Mouse (Mus musculus) cerebellum, adult 11-12 months (tissue): ENCODE measurements around the gene Tas2r135.

Experiments used
- DNase-seq: peaks from one replicate; pipeline ENCODE4 v3.0.0; 2022

Gene Tas2r135

GRCm38 (mm10) chr6:42374701-42375100 lies 30.5 kb upstream of the Tas2r135 start:
- DNase-seq = no peak

- DNase-seq = no peak
These were observed 30.1 kb upstream of the Tas2r135 start for GRCm38 (mm10) chr6:42375131-42375530.

GRCm38 (mm10) chr6:42376016-42376415 lies 29.2 kb upstream of the Tas2r135 start:
- DNase-seq = no peak

- DNase-seq = no peak
These were observed 28.7 kb upstream of the Tas2r135 start for GRCm38 (mm10) chr6:42376504-42377019.

GRCm38 (mm10) chr6:42377280-42377679 lies 28.0 kb upstream of the Tas2r135 start:
- DNase-seq = no peak

- DNase-seq = no peak
These were observed 25.7 kb upstream of the Tas2r135 start for GRCm38 (mm10) chr6:42379551-42379950.

GRCm38 (mm10) chr6:42380416-42381144 lies 24.7 kb upstream of the Tas2r135 start:
- DNase-seq = no peak

GRCm38 (mm10) chr6:42381221-42381620 lies 24.0 kb upstream of the Tas2r135 start:
- no peak for DNase-seq

- no peak for DNase-seq
These were observed 23.3 kb upstream of the Tas2r135 start for GRCm38 (mm10) chr6:42381916-42382381.

GRCm38 (mm10) chr6:42383360-42383759 lies 21.9 kb upstream of the Tas2r135 start:
- no peak for DNase-seq

- DNase-seq = no peak
These were observed 19.6 kb upstream of the Tas2r135 start for GRCm38 (mm10) chr6:42385635-42386034.

- no peak for DNase-seq
These were observed 13.4 kb upstream of the Tas2r135 start for GRCm38 (mm10) chr6:42391796-42392330.

- peak; percentile 26 for DNase-seq
These were observed 9.0 kb upstream of the Tas2r135 start for GRCm38 (mm10) chr6:42395960-42396809.

- DNase-seq = no peak
These were observed 8.1 kb upstream of the Tas2r135 start for GRCm38 (mm10) chr6:42397041-42397657.

GRCm38 (mm10) chr6:42398285-42398684 lies 6.9 kb upstream of the Tas2r135 start:
- DNase-seq = no peak

- DNase-seq = no peak
These were observed 6.2 kb upstream of the Tas2r135 start for GRCm38 (mm10) chr6:42398998-42399397.

- DNase-seq = no peak
These were observed 5.3 kb upstream of the Tas2r135 start, which contains the start of gene Tas2r143 for GRCm38 (mm10) chr6:42399938-42400337. Gene Tas2r143 (plus strand): TSS chr6:42400238.

GRCm38 (mm10) chr6:42419443-42419842 lies 14.2 kb downstream of the Tas2r135 start:
- no peak for DNase-seq

- no peak for DNase-seq
These were observed 16.2 kb downstream of the Tas2r135 start for GRCm38 (mm10) chr6:42421439-42421838.

GRCm38 (mm10) chr6:42424472-42424871 lies 19.2 kb downstream of the Tas2r135 start:
- DNase-seq = no peak

- DNase-seq = no peak
These were observed 21.1 kb downstream of the Tas2r135 start for GRCm38 (mm10) chr6:42426337-42426736.

GRCm38 (mm10) chr6:42433554-42433953 lies 28.3 kb downstream of the Tas2r135 start:
- no peak for DNase-seq

- DNase-seq = no peak
These were observed 29.2 kb downstream of the Tas2r135 start, which contains the start of gene Tas2r126 for GRCm38 (mm10) chr6:42434446-42434845. Gene Tas2r126 (plus strand): TSS chr6:42434535.
